Mouse (Mus musculus) kidney, embryonic 16.5 days (tissue): ENCODE data around the gene Mtcl1. TPM values are rescaled to one million over a fixed set of nuclear protein-coding genes. Genes with fewer than 3 reads are reported as not detected.

Experiments used
- ATAC-seq: fragments of 200-750 bp; cut with Nextera tagmentation; 2 replicates; pipeline ENCODE4 v1.8.0; 2017; ENCODE audit warnings: moderate TSS enrichment; ENCODE audit not compliant: low FRiP score, low TSS enrichment
- H3K27ac ChIP-seq: fragments of 300-500 bp; sonication (generic); 2 replicates; pipeline ENCODE4 v1.5.1; 2014; ENCODE audit warnings: low read length
- H3K27me3 ChIP-seq: fragments of 300-500 bp; sonication (generic); 2 replicates; pipeline ENCODE4 v1.6.1; 2014; ENCODE audit warnings: low read length, control low read depth, mixed read lengths; ENCODE audit not compliant: insufficient read depth
- H3K36me3 ChIP-seq: fragments of 300-500 bp; sonication (generic); 2 replicates; pipeline ENCODE4 v1.6.1; 2014; ENCODE audit warnings: low read length, control low read depth, mixed read lengths; ENCODE audit not compliant: insufficient read depth
- H3K4me1 ChIP-seq: fragments of 300-500 bp; sonication (generic); 2 replicates; pipeline ENCODE4 v1.6.1; 2014; ENCODE audit warnings: low read length, control low read depth, mixed read lengths; ENCODE audit not compliant: insufficient read depth
- H3K4me2 ChIP-seq: fragments of 300-500 bp; sonication (generic); replicated peaks from 2 replicates; pipeline ENCODE4 v1.6.1; 2014; ENCODE audit warnings: low read depth, low read length
- H3K4me3 ChIP-seq: fragments of 300-500 bp; sonication (generic); 2 replicates; pipeline ENCODE4 v1.5.1; 2014; ENCODE audit warnings: mild to moderate bottlenecking, low read length
- H3K9ac ChIP-seq: fragments of 300-500 bp; sonication (generic); replicated peaks from 2 replicates; pipeline ENCODE4 v1.6.1; 2014; ENCODE audit warnings: low read length
- H3K9me3 ChIP-seq: fragments of 300-500 bp; sonication (generic); 2 replicates; pipeline ENCODE4 v1.6.1; 2016; ENCODE audit warnings: low read length, control low read depth
- WGBS: fragments of 180-500 bp; shearing (Covaris S2); extraction: QIAGEN DNeasy Blood & Tissue Kit; methylation state at CpG from one replicate; pipeline ENCODE4 v1.1.7; 2014; 5-methylcytosine and 5-hydroxymethylcytosine counted together
- polyA plus RNA-seq: library from polyadenylated mRNA; unstranded; fragments of >200 nt; fragmentation: Nextera tagmentation; extraction: Ambion mirVana; gene quantifications from 2 replicates; pipeline ENCODE4 v1.2.1, GENCODE M21; 2015

The Mtcl1 gene
- polyA plus RNA-seq, 1 experiment from 2014 or later = 5.2 TPM

GRCm38 (mm10) chr17:66301267-66301666 is 148.3 kb downstream of the Mtcl1 start:
- 48% methylated on average over 4 of the region's 4 CpGs for WGBS
- no peak overlapping the region for H3K4me3 ChIP-seq
- no peak overlapping the region for H3K27ac ChIP-seq
- no peak overlapping the region for H3K9ac ChIP-seq
- H3K36me3 ChIP-seq = no peaks in the 10 kb centered on the region
- H3K4me1 ChIP-seq = no peaks in the 10 kb centered on the region
- no peak for ATAC-seq
- H3K9me3 ChIP-seq = no peaks in the 10 kb centered on the region
- H3K4me2 ChIP-seq = no peak overlapping the region
- H3K27me3 ChIP-seq = no peaks in the 10 kb centered on the region

- Histone ChIP-seq H3K36me3 (no peaks in the 10 kb centered on the region), H3K4me3 (no peak overlapping the region), H3K9me3 (no peaks in the 10 kb centered on the region), H3K4me1 (no peaks in the 10 kb centered on the region), H3K27me3 (no peaks in the 10 kb centered on the region), H3K9ac (no peak overlapping the region), H3K4me2 (no peak overlapping the region), H3K27ac (no peak overlapping the region)
- no peak for ATAC-seq
- WGBS = 86% methylated on average over 3 of the region's 3 CpGs
These were observed 151.8 kb downstream of the Mtcl1 start for GRCm38 (mm10) chr17:66297721-66298120.

GRCm38 (mm10) chr17:66293581-66293980 is 156.0 kb downstream of the Mtcl1 start:
- no peak for ATAC-seq
- WGBS = 91% methylated on average over 4 of the region's 4 CpGs
- H3K36me3 ChIP-seq = no peaks in the 10 kb centered on the region
- H3K9me3 ChIP-seq = 0 out of 2 replicates have a peak, but pooled peaks cover 6% of the 10 kb centered on the region
- H3K27me3 ChIP-seq = no peaks in the 10 kb centered on the region
- H3K4me1 ChIP-seq = no peaks in the 10 kb centered on the region
- H3K27ac ChIP-seq = no peak overlapping the region
- H3K9ac ChIP-seq = no peak overlapping the region
- no peak overlapping the region for H3K4me3 ChIP-seq
- H3K4me2 ChIP-seq = no peak overlapping the region

GRCm38 (mm10) chr17:66289894-66290293 is 159.7 kb downstream of the Mtcl1 start:
- Histone ChIP-seq H3K27ac (no peak overlapping the region), H3K9me3 (0 out of 2 replicates have a peak, but pooled peaks cover 6% of the 10 kb centered on the region), H3K4me1 (no peaks in the 10 kb centered on the region), H3K4me2 (no peak overlapping the region), H3K9ac (no peak overlapping the region), H3K4me3 (no peak overlapping the region), H3K36me3 (no peaks in the 10 kb centered on the region), H3K27me3 (no peaks in the 10 kb centered on the region)
- no peak for ATAC-seq
- 80% methylated on average over 4 of the region's 4 CpGs for WGBS

Other genes with a start within 250 kb of the Mtcl1 start
- gene Rab12, start 70.0 kb upstream of the Mtcl1 start, polyA plus RNA-seq = 15.7 and 35.9 TPM in 2 replicates
- 0.10 and 0.18 TPM in 2 replicates for gene Themis3, start 144.9 kb upstream of the Mtcl1 start, polyA plus RNA-seq